Mouse (Mus musculus) Patski (cell line): Measurements from ENCODE around the gene Cybc1. TPM values are rescaled to one million over a fixed set of nuclear protein-coding genes. Genes with fewer than 3 reads are reported as not detected.

Source experiments
- ATAC-seq: fragments of 100-300 bp; one replicate; pipeline ENCODE4 v1.8.0; 2021
- CTCF ChIA-PET: fragments of 350-600 bp; sonication (Branson Sonifier 250); formaldehyde crosslinking; loops from one replicate; lab custom pipeline; 2022; ENCODE audit warnings: inconsistent platforms; lab: Charles Lee
- POLR2A ChIA-PET: fragments of 350-600 bp; sonication (Branson Sonifier 250); formaldehyde crosslinking; loops from one replicate; lab custom pipeline; 2022; ENCODE audit warnings: antibody characterized with exemption, inconsistent platforms; lab: Charles Lee
- DNase-seq: peaks from one replicate; pipeline ENCODE4 v3.0.0-alpha.2; 2011; ENCODE audit warnings: low read depth, low spot score
- H3K27me3 ChIP-seq: fragments of 371-371 bp; one replicate; pipeline ENCODE4 v1.5.1; 2021
- CTCF ChIP-seq: fragments of 100-300 bp; IDR thresholded peaks from one replicate; pipeline ENCODE4 v1.5.1; 2021
- in situ Hi-C: fragments of 300-500 bp; cut with MboI; formaldehyde crosslinking; loops from 3 replicates; pipeline ENCODE4 v1.11.1; 2018; ENCODE audit warnings: low pct_unique_long_range_greater_than_20kb, mixed read lengths
- polyA plus RNA-seq: library from polyadenylated mRNA; unstranded; gene quantifications from one replicate; pipeline ENCODE4 v1.2.3, GENCODE M21; 2021

The Cybc1 gene
- polyA plus RNA-seq, 1 experiment from 2014 or later: 33.3 TPM

DNA sequence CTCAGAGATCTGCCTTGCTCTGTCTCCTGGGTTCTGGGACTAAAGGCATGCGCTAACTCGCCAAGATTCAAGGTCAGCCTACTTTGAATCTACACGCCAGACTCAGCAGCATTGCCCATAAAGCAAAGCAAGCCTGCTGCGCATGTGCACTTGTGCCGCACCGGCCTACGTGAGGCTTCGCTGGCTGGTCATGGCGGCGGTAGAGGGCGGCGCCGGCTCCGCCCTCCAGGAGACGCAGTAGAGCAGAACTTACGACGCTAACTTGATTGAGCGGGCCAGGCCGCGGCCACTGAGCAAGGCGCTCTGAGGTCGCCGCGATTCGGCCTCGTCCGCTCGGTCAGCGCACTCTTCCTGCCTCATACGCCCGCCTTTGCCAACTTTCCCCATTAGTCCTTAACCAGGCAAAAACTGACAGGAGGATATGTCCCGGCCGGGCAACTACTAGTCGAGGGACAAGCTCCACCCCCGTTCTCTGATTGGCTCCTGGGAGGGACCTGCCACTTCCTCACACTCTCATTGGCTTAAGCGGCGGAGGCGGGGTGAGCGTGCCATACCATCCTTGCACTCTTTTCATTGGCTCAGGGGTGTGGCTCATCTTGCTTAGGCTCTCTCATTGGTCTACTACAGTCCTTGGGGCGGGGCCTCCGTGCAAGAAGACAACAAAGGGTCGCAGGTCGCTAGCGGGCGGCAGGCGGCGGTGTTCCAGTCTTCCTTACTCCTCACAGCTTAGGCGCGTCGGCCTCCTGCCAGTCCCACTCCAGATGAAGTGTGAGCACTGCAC is 7.6 kb upstream of the Cybc1 start, which contains the start of gene Narf:
Gene Narf, plus strand, starts transcription at position 690 of the 781 bp plus-strand sequence.
- in situ Hi-C loops: no loop called here
- ATAC-seq (peak; percentile 98), DNase-seq (peak; percentile 91)
- CTCF ChIA-PET: interaction anchor here (1.4 to 2.6 kb wide), 4 partner anchors 10 to 15 kb away, joined by 4 to 12 read pairs (median 6); no protein-coding TSS in a partner anchor
- POLR2A ChIA-PET: interaction anchor here (2.2 to 2.7 kb wide), 2 partner anchors 8 to 12 kb away, joined by 8 read pairs; partner anchors contain the start of gene Cybc1
- TF ChIP-seq CTCF: peak; percentile 82
- H3K27me3 ChIP-seq: no peaks in the 10 kb centered on the region

DNA sequence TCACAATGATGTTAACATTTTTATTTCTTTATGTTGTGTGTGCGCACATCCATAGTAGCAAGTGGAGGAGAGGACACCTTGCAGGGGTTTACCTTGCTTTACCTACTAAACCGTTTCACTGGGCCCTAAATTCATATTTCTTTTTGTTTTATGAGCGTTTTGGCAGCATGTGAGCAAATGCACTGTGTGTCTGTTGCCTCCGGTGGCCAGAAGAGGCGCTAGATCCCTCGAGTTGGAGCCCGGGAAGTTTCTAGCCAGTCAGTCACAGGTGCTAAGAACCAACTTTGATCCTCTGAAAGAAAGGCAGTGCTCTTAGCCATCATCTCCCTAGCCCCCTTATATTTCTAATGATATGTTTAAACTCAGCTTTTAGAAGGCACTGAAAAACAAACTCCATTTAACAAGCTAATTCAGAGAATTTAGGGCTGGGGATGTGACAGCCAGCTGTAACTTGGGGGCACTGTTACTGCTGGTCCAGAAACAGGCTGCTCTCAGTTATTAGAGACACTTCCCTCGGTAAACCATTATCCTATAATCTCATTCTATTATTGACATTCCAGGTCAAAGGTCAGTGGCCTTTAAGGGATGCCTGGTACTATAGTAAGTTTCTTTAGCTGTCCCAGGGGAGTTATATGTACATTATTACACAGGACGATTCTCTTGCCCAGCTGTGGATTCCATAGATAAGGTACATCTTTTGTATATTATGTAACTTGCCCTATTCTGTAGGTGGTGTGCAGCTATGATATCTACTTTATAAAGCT is 6.5 kb upstream of the Cybc1 start:
- ATAC-seq (no peak), DNase-seq (no peak)
- peak; percentile 81 for TF ChIP-seq CTCF
- in situ Hi-C loops: no loop called here
- POLR2A ChIA-PET: interaction anchor here (0.7 to 2.7 kb wide), 3 partner anchors 11 to 832 kb away, joined by 3 to 8 read pairs (median 3); no protein-coding TSS in a partner anchor
- CTCF ChIA-PET: interaction anchor here (1.5 to 2.6 kb wide), 3 partner anchors 8 to 23 kb away, joined by 5 to 12 read pairs (median 6); no protein-coding TSS in a partner anchor
- H3K27me3 ChIP-seq: no peaks in the 10 kb centered on the region

DNA sequence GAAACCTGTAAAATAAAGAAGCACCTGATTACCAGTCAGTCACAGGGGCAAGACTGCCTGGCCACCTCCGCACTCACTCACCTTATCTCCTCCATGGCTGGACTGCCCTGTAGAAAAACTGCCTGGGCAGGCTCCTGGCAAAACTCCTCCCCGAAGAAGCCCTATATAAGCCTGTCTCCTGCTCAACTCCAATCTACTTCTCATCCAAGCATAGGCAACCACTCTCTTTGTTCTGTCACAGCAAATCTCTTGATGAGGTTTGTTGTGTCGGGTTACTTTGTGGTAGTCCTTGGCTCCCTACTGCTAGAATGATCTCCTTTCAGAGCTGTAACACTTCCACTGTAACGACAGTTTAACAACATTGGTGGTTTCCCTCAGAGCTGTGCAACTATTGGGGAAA is 3.6 kb upstream of the Cybc1 start:
- no peak for DNase-seq
- in situ Hi-C loops: no loop called here
- no peak for ATAC-seq

GRCm38 (mm10) chr11:121231628-121232291 is 2.6 kb upstream of the Cybc1 start:
- CTCF ChIA-PET: no interaction called here
- in situ Hi-C loops: no loop called here
- no peak for TF ChIP-seq CTCF
- H3K27me3 ChIP-seq: no peaks in the 10 kb centered on the region
- POLR2A ChIA-PET: interaction anchor here (0.6 kb wide), 1 partner anchor 225 kb away, joined by 3 read pairs; no protein-coding TSS in a partner anchor
- DNase-seq (no peak), ATAC-seq (no peak)

More for the DNA sequence above, 3.6 kb upstream of the Cybc1 start:
- CTCF ChIA-PET: interaction anchor here (1.2 kb wide), 1 partner anchor 20 kb away, joined by 3 read pairs; no protein-coding TSS in a partner anchor
- H3K27me3 ChIP-seq: no peaks in the 10 kb centered on the region
- TF ChIP-seq CTCF: no peak
- POLR2A ChIA-PET: no interaction called here

DNA sequence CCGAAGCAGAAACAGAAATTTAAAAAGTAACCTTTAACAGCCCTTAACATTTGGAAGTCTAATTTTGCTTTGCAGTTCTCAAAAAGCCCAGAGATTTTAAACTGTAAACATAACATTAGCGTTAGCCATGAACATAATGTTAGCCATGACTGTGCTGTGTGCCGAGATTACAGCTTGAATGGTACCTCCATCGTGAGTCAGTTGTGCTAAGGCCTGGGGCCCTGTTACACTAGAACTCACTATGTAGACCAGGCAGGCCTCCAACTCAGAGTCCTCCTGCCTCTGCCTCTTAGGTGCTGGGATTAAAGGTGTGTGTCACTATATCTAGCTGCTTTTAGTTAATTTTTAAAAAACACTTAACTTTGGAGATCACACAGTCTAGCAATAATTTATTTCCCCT is 2.1 kb upstream of the Cybc1 start:
- ChIA-PET CTCF (no interaction called here), POLR2A (interaction anchor here (0.6 kb wide), 1 partner anchor 225 kb away, joined by 3 read pairs; no protein-coding TSS in a partner anchor)
- no peak for TF ChIP-seq CTCF
- H3K27me3 ChIP-seq: no peaks in the 10 kb centered on the region
- in situ Hi-C loops: no loop called here
- no peak for ATAC-seq
- DNase-seq: no peak

- TF ChIP-seq CTCF: no peak
- no peaks in the 10 kb centered on the region for H3K27me3 ChIP-seq
- ATAC-seq: no peak
- ChIA-PET POLR2A (interaction anchor here (0.6 to 1.3 kb wide), 3 partner anchors 9 to 123 kb away, joined by 3 to 8 read pairs (median 3); partner anchors contain the start of genes Narf and Ogfod3), CTCF (interaction anchor here (1.8 to 1.9 kb wide), 2 partner anchors 7 to 15 kb away, joined by 5 to 6 read pairs; no protein-coding TSS in a partner anchor)
- no peak for DNase-seq
- in situ Hi-C loops: no loop called here
Measured at GRCm38 (mm10) chr11:121228129-121229017, 749 bp downstream of the Cybc1 start.

DNA sequence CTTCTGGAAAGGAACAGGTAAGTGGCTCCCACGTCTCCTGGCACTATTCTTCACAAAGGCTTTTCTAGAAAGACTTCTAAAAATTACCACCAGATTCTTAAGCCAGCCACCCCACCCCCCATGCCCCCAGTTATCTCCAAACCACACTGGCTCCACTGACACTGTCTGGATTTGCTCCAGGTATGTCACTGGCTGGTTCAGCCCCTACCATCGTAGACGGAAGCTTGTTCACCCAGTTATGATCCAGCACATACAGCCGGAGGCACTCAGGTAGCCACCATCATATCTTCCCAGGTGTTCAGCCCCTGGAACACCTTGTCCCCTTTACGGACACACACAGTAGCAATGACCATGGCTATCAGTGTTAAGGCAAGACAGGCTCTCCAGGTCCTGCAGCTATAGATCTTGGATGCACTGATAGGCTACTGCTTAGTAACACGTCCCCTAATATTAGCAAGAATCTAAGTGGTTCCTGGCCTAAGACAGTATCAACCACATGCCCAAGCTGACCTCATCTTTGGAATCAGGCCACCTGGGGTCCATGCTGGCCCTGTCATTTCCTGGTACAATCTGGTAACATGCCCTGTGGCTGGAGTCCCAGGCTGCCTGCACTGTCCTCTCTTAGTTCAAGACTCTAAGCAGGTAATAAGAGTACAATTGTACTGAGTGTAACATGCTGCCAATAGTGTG is 7.7 kb downstream of the Cybc1 start:
- POLR2A ChIA-PET: no interaction called here
- no peak for TF ChIP-seq CTCF
- CTCF ChIA-PET: no interaction called here
- in situ Hi-C loops: no loop called here
- H3K27me3 ChIP-seq: no peaks in the 10 kb centered on the region
- no peak for DNase-seq
- ATAC-seq: no peak

- in situ Hi-C loops: no loop called here
- H3K27me3 ChIP-seq: no peaks in the 10 kb centered on the region
- ChIA-PET POLR2A (no interaction called here), CTCF (no interaction called here)
- no peak for TF ChIP-seq CTCF
- ATAC-seq (no peak), DNase-seq (no peak)
Measured at GRCm38 (mm10) chr11:121220771-121221170, 8.4 kb downstream of the Cybc1 start.

DNA sequence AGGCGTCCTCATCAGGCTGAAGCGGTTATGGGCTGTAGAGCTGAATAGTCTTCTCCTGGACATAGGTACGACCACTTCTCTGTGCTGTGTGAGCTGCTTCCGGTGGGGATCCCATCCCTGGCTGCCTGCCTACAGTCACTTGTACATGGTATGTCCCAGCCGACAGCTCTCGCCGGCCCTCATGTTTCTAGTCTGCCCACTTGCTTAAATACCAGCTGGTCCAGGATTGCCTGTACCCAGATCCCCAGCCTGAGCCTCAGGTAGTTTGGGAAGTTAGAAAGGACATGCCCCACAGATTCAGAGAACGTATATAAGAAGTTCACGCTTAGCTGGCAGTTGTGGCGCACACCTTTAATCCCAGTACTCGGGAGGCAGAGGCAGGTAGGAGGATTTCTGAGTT is 9.3 kb downstream of the Cybc1 start:
- ChIA-PET CTCF (no interaction called here), POLR2A (no interaction called here)
- DNase-seq: no peak
- no peak for TF ChIP-seq CTCF
- no peaks in the 10 kb centered on the region for H3K27me3 ChIP-seq
- in situ Hi-C loops: no loop called here
- ATAC-seq: no peak
